Mouse (Mus musculus) bone marrow, adult 2 months (tissue): ENCODE data around the gene Nmi.

Experiments used
- CTCF ChIP-seq: fragments of 200-500 bp; IDR thresholded peaks from 2 replicates; pipeline ENCODE4 v1.5.1; 2011; ENCODE audit warnings: low read length, control low read depth; ENCODE audit not compliant: control insufficient read depth, insufficient read depth
- POLR2A ChIP-seq: fragments of 200-500 bp; IDR thresholded peaks from 2 replicates; pipeline ENCODE4 v1.6.1; 2011; ENCODE audit warnings: low read depth, mild to moderate bottlenecking, control low read depth, low read length, borderline replicate concordance; ENCODE audit not compliant: control insufficient read depth

DNA sequence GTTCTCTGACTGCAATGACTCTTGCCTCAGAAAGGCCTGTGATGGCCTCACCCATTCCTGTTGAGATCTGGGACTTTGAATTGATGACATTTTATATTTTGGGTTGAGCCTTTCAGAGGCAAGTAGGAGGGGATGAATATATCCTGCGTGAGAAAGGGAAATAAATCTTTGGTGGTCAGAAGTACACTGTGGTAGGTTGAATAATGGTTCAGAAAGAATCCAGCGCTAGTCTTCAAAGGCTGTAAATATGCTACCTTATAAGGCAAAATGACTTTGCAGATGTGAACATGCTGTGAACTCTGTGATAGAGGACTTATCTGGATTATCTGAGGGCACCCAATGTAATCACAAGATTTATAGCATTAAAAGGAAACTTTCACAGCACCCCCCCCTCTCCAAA lies 61.4 kb downstream of the Nmi start:
- TF ChIP-seq CTCF (no peak), POLR2A (no peak)
